Mouse (Mus musculus) urinary bladder, postnatal 25 days (tissue): ENCODE results near the gene Pnpla7.

ENCODE experiments used
- DNase-seq: peaks from one replicate; pipeline ENCODE4 v3.0.0; 2022; ENCODE audit warnings: low spot score

Gene Pnpla7

DNA sequence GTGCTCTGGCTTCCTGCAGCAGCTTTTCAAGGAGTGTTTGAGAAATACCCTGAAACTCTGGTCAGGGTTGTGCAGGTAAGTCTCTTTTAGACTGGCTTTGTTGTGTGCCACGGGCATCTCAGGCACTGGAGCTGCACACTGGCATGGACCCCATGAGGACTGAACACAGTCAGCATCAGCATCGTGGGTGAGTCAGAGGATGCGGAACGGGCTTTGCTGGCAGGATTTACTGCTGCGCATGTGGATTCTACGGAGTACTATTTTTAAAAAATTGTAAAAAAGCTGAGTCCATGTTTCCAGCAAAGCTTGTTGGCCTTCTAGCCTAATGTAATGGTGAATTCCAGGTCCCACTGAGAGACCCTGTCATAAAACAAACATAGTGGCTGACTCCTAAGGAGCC is 19.5 kb downstream of the Pnpla7 start:
- no peak for DNase-seq

GRCm38 (mm10) chr2:24996471-24996870 is 20.6 kb downstream of the Pnpla7 start:
- no peak for DNase-seq

GRCm38 (mm10) chr2:25000544-25001235 is 24.9 kb downstream of the Pnpla7 start:
- no peak for DNase-seq

DNA sequence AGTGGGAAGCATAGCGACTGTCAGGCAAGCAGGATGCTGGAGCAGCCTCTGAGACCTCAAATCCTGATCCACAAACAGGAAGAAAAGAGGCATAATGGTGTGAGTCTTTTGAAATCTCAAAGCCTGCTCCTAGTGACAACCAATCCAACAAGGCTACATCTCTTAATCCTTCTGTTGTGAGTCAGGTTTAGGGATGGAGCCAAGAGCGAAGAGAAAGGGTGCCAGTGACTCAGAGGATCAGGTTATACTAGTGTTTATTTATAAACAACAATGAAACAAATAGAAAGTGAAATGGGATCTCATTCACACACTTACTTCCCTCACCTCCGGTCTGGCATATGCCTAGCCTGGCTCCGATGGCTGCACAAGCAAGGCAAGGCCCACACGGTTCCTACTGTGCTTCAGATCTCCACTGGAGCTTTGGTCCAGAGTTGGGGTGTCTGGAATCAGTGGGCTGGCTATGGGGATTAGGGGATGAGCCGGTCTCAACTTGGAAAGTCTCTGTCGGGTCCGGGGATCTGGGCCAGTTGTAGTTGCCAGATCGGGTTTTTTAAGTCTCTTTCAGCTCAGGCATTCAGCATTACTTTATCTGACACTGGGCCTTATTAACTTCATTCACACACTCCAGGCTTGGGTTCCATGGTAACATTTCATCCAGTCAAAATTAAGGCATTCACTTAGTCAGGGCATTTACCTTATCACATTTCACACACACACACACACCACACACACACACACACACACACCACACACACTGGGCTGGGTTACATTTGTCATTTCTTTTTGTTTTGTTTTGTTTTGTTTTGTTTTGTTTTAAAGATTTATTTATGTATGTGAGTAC is 28.3 kb downstream of the Pnpla7 start:
- DNase-seq: no peak

- DNase-seq: no peak
Observed at GRCm38 (mm10) chr2:25006767-25007166, 30.9 kb downstream of the Pnpla7 start.

DNA sequence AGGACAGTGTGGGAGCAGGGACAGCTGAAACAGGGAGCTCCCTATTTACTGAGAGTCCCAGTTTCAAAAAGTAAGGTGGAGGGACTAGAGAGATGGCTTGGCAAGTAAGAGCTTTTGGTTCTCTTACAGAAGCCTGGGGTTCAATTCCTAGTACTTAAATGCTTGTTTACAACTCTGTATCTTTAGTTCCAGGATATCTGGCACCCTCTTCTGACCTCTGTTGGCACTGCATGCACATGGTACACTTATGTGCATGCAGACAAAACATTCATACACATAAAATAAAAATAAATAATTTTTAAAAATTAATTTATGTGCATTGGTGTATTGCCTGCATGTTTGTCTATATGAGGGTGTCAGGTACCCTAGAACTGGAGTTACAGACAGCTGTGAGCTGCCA is 32.4 kb downstream of the Pnpla7 start:
- no peak for DNase-seq

GRCm38 (mm10) chr2:25022678-25023077 is 46.8 kb downstream of the Pnpla7 start:
- DNase-seq: no peak

GRCm38 (mm10) chr2:25025109-25025508 is 49.3 kb downstream of the Pnpla7 start:
- DNase-seq: no peak

- DNase-seq: no peak
Observed at GRCm38 (mm10) chr2:25034994-25035393, 59.2 kb downstream of the Pnpla7 start.

DNA sequence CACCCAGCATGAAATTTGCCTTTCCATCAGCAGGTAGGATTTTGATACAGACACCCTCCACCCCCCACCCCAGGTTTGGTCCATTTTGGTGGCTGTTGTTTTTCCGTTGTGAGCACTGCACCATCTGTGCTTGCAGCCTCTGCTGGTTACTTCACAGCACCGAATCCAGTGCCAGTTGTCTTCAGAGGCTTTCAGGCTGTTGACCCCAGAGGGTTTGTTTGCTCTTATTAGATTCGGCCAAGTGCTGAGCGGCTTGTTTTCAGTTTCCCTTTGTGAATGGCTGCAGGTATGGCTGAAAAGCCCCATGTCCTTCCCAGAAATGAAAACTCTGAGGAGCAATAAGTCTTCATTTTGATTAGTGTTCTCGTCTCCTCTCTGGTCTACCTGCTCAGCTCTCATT is 64.3 kb downstream of the Pnpla7 start:
- no peak for DNase-seq

- DNase-seq: no peak
Observed at GRCm38 (mm10) chr2:25050921-25051320, 75.1 kb downstream of the Pnpla7 start.

GRCm38 (mm10) chr2:25051450-25051849 is 75.6 kb downstream of the Pnpla7 start:
- DNase-seq: no peak

DNA sequence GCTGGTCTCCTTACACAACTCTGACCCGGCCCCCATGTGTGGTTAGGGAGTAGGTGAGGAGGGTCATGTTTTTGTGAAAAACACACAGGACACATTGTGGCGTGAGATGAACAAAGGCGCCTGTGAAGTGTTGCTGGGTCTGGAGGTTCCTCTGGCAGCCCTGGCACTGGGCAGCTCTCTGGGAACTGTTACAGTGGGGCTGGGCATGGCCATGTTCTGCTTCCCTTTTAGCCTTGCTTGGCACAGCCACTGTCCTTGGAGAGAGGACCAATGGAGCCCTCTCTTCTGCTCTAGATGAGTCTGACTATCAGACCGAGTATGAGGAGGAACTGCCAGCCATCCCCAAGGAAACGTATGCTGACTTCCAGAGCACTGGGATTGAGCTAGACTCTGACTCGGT is 77.3 kb downstream of the Pnpla7 start:
- no peak for DNase-seq

GRCm38 (mm10) chr2:25054221-25055067 is 78.6 kb downstream of the Pnpla7 start, which contains the start of gene Nsmf:
Nsmf (plus strand) TSS chr2:25054355.
- DNase-seq: peak; percentile 86

GRCm38 (mm10) chr2:25055068-25055405 is 79.2 kb downstream of the Pnpla7 start:
- no peak for DNase-seq

DNA sequence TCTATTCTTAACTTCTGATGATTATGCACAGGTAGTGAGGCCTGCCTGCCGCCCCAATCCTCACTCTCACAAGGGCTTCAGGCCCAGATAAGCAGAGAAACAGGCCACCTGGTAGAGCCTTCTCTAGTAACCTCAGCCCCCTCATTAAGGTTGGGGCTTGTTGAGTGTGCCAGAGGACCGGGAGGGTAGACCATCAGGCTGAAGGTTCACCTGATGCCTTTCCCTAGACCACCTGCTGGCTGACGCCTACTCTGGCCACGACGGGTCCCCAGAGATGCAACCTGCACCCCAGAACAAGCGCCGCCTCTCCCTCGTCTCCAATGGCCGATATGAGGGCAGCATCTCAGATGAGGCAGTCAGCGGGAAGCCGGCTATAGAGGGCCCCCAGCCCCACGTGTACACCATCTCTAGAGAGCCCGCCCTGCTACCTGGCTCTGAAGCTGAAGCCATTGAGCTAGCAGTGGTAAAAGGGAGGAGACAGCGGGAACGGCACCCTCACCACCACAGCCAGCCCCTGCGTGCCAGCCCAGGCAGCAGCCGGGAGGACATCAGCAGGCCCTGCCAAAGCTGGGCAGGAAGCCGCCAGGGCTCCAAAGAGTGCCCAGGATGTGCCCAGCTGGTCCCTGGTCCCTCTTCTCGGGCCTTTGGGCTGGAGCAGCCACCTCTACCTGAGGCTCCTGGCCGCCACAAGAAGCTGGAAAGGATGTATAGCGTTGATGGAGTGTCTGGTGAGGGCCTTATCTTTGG is 79.7 kb downstream of the Pnpla7 start:
- DNase-seq: no peak

DNA sequence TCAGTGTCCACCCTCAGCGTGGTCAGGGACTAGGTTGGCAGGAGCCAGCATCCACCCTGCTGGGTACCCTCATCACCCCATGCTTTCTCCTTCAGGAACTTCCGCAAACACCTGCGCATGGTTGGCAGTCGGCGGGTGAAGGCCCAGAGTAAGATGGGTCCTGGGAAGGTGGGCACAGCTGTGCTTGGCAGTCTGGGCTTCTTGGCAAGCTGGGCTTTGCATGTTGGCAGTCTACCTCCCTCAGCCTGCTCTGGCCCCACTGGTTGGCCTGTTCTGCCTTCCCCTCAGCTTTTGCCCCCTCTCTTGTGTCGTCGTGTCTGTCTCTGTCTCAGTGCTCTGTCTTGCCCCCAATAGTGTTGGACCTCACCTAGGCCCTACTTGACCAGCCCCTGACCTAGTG is 83.1 kb downstream of the Pnpla7 start:
- no peak for DNase-seq

- DNase-seq: no peak
Observed at GRCm38 (mm10) chr2:25063523-25063922, 87.7 kb downstream of the Pnpla7 start.

DNA sequence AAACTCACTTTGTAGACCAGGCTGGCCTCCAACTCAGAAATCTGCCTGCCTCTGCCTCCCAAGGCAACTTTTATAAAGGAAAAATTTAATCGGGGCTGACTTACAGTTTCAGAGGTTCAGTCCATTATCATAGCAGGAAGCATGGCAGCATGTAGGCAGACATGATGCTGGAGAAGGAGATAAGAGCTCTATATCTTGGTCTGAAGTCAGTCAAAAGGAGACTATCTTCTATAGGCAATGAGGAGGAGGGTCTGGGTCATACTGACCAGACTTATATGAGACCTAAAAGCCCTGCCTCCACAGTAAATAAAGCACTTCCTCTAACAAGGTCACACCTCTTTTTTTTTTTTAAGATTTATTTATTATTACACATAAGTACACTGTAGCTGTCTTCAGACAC is 88.5 kb downstream of the Pnpla7 start:
- DNase-seq: no peak

DNA sequence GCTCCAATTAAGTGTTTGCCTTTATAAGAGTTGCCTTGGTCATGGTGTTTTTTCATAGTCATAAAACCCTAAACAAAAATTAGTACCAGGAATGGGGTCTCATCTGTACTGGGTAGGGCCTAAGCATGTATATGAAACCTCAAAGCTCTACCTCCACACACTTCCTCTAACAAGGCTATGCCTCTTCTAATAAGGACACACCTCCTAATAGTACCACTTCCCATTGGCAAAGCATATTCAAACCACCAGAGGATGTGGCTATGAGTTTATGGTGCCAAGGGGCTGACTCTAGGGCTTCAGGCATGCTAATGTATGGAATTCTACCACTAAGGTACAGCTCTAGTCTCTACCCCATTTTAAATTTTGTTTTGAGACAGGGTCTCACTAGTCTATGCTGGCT is 89.7 kb downstream of the Pnpla7 start:
- DNase-seq: no peak

GRCm38 (mm10) chr2:25066552-25066951 is 90.7 kb downstream of the Pnpla7 start:
- no peak for DNase-seq

- no peak for DNase-seq
Observed at GRCm38 (mm10) chr2:25069537-25069936, 93.7 kb downstream of the Pnpla7 start.
